Mouse (Mus musculus) adrenal gland, adult 8-10 months (tissue): ENCODE measurements around the gene Dlg2. TPM values are rescaled to one million over a fixed set of nuclear protein-coding genes. Genes with fewer than 3 reads are reported as not detected.

Source experiments
- DNase-seq: peaks from one replicate; pipeline ENCODE4 v3.0.0; 2022
- total RNA-seq, 4 experiments: library from RNA; stranded (reverse); gene quantifications; 2 replicates each; pipeline ENCODE4 v1.2.4; 2022

Gene Dlg2
- total RNA-seq, 4 experiments from 2014 or later = 134 to 175 (median 151) TPM

DNA sequence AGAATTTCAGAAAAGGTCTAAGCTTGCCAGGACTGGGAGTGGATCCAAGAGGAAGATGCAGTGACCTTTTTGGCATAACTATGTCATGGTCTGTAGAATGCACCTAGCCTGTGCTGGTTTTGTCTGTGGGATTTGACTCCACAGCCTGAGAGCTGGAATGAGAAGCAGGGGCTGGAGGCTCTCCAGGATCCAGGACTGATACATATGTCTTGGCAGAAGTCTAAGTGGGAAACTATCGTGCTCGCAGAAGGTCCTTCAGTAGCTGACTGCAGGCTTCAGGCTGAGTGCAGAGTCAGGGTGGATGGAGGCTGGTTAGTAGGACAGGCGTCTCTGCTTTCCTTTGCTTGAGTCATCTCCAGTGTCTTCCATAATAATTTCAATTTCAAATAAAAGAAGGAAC is 807.7 kb downstream of the Dlg2 start:
- DNase-seq = no peak

DNA sequence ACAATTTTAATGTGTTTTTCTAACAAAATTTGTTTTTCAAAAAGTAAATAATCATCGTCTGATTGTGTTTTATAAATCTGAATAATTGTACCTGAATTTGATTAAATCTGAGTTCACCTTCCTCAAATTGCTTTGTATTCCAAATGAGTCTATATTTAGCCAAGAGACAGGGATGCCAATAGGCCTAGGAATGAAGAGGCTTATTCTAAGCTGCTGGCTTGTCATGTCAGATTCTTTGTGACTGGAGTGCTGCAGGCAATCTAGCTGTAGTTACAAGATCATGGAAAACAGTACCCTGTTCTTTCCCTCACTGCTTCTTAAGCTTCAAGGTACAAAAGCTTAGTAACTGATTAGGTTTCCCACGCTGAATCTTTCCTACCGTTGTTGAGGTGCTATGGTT is 811.9 kb downstream of the Dlg2 start:
- no peak for DNase-seq

- no peak for DNase-seq
Observed at GRCm38 (mm10) chr7:91296127-91296526, 819.7 kb downstream of the Dlg2 start.

DNA sequence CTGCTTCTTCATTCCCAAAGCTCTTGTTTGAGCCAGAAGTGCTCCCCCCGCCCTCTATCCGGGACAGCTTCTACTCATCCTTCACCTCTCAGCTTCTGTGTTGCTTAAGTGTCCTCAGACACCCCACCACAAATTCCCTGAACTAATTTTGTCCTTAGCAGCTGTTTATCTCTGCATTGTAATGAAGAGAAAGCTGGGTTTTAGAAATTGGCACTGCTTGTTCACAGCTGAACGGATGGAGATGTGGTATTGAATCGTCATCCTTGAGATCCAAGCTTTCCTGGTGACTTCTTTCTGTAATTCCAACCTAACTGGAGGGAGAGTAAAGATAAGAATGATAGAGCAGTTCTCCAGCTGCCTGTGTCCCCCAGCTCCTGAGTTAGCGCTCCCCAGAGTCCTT is 834.7 kb downstream of the Dlg2 start:
- DNase-seq = no peak

DNA sequence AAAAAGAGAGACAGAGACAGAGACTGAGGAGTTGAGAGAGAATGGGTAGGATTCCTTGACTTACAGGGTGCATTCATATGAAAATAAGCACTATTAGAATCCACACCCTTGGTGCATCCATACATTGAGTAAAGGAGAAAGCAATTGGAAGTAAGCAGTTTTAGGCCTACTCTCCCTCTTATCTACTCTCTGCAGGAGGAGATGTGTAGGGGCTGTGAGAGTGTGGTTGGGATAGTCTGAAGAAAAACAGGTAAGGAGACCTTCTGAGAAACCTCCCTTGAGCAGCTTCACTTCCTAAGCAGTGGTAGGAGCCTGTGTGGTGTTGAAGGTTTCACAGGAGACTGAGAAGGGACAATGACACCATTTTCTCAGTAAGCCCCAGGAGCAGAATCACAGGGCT is 868.6 kb downstream of the Dlg2 start:
- no peak for DNase-seq

DNA sequence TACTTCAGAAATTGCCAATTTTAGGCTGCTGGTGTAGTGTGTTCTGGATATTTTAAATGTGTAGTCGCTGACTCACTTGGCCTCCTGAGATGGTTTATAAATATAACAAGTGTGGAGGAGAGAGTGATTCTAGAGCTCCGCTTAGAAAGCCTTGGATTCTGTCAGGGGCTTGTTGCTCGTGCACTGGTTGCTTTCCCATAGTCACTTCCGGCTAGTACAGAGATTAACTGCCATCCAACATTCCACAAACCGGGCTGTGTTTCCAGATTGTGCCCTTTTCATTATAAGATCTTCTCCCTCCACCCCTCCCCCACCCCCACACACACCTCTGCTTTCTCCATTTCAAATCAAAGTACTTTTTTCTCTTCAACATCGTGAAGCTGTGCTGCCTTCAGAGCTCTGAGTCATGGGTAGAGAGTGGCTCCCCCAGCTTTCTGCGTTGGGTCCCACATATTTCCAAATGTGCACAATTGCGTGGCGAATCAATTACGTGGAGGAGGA is 893.4 kb downstream of the Dlg2 start:
- no peak for DNase-seq

- no peak for DNase-seq
Observed at GRCm38 (mm10) chr7:91382281-91382680, 905.8 kb downstream of the Dlg2 start.

DNA sequence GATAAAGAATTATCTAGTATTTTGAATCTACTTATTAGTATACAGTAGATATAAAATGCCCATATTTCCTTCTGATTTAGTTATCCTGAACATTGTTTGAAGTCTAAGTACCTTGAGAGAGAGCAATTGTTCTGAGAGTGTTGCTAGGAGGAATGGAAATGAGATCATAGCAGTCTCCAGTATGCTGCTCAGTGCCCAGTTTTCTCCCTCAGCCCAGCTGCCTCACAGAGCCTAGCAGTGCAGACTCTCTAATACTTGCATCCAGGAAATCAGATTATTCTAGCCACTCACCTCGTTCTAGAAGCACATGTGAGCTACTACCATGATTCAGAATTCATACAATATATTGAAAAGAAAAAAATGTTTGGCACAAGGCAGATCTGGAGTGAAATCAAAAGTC is 907.4 kb downstream of the Dlg2 start:
- DNase-seq = no peak

GRCm38 (mm10) chr7:91389272-91389671 is 912.8 kb downstream of the Dlg2 start:
- DNase-seq = no peak

DNA sequence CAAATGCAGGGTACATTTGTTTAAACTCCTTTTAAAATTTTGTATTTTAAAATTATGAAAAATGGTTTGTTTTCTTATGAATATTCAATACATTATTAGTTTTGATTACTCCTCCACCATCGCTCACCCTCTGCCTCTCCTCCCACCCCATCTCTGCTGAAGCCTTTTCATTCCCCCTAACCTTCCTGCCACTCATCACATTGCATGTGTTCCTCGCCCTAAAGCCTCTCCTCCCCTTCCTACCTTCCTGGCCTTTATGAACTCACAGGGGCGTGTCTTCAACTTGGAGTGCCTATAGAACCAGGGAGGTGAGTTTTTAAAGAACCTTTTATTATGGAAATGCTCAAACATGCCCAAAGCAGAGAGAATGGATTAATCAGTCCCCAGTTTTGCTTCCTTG is 921.4 kb downstream of the Dlg2 start:
- DNase-seq = no peak

GRCm38 (mm10) chr7:91412109-91412508 is 935.6 kb downstream of the Dlg2 start:
- DNase-seq = no peak

DNA sequence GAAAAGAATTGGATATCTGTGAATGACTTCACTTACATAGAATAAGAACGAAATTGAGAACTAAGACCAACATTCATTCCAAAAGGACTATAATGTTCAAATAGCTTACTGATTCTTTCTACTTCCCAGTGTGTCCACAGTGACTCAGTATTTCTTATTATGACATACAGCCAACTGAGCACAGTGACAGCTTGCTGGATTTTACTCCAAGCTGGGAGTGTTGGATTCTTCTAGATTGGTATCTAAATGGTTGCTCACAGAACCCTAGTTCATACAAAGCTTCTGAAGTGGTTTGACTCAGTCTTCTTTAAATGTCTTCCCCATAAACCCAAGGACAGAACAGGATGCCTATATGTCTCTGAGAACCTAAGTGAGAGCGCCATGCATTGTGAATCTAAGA is 937.7 kb downstream of the Dlg2 start:
- no peak for DNase-seq

GRCm38 (mm10) chr7:91414749-91415148 is 938.3 kb downstream of the Dlg2 start:
- DNase-seq = no peak

- DNase-seq = no peak
Observed at GRCm38 (mm10) chr7:91420215-91420614, 943.7 kb downstream of the Dlg2 start.

GRCm38 (mm10) chr7:91423784-91424183 is 947.3 kb downstream of the Dlg2 start:
- no peak for DNase-seq

- DNase-seq = no peak
Observed at GRCm38 (mm10) chr7:91429712-91430275, 953.3 kb downstream of the Dlg2 start.

DNA sequence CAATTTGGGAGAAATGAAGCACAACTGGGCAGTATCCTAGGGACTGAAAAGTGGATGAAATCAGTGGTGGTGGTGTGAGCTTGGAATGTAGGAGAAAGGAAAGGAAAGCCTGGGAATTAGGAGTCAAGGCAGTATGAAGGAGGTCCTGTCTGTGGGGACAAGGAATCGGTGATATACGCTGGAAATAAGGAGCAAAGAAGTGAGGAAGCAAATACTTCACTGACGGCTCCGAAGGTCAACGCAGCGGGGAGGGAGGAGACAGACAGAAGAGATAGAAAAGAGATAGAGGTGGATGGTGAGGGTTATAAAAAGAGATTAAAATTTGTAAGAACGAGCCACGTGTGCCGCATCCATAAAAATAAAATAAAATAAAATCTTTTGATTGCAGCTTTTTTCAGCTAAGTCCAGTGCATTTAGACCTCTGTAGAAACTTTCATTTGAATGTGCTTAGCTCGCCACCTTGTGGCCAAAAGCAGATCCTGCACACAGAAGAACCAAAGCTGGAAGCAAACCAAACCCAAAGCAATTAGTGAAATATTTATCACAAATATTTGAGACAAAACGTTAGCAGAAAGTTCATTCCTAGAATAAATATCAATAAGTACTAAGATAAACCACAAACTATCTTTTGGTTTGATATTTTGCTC is 955.2 kb downstream of the Dlg2 start:
- peak; percentile 7 for DNase-seq

DNA sequence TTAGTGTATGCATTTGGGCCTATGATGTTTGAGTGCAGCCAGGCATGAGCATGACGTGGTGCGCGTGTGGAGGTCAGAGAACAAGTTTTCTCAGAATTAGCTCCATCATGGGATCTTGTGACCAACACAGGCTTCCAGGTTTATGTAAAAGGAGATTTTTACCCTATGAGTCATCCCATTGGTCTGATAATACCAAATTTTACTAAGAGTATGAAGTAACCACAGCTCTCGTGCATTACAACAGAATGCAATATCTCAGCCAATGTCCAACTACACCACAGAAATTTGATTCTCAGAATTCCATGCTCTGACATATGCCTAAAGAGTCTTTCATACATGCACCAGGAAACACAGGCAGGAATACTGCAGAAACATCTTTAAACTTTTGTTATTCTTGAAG is 956.1 kb downstream of the Dlg2 start:
- no peak for DNase-seq

- no peak for DNase-seq
Observed at GRCm38 (mm10) chr7:91434739-91435138, 958.3 kb downstream of the Dlg2 start.

- no peak for DNase-seq
Observed at GRCm38 (mm10) chr7:91440326-91440725, 963.9 kb downstream of the Dlg2 start.

GRCm38 (mm10) chr7:91442447-91443376 is 966.2 kb downstream of the Dlg2 start:
- no peak for DNase-seq

DNA sequence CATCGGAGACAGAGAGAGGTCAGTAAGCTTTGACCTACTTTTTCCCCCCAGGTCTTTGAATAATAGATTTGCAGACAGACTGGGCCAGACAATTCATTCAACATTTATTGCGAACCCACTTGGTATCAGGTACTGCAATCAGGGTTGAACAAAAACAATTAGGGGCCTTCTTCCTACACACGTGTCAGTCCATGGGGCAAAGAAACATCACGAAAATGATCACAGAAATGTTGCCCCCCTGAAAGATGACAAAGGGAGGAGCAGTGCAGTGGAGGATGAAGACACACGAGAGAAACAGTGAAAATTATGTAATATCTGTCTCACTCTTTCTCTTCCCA is 966.9 kb downstream of the Dlg2 start:
- DNase-seq = no peak

DNA sequence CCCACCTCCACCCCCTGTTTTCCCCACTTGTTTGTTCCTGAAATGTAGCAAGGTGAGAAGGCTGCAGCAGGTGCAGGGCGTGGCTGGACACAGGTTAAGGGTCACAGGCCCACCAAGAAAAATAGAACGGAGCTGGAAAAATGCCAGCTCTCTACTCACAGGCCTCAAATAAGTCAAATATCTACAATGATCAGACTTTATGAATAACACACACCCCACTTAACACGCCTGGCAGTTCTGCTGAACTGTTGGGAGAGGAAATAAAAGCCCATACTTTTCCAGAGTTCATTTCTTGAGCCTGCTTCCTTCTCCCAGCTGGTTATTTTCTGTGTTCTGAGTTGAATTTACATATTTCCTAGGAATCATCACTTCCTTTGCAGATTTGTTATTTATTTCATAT is 967.4 kb downstream of the Dlg2 start:
- DNase-seq = no peak

DNA sequence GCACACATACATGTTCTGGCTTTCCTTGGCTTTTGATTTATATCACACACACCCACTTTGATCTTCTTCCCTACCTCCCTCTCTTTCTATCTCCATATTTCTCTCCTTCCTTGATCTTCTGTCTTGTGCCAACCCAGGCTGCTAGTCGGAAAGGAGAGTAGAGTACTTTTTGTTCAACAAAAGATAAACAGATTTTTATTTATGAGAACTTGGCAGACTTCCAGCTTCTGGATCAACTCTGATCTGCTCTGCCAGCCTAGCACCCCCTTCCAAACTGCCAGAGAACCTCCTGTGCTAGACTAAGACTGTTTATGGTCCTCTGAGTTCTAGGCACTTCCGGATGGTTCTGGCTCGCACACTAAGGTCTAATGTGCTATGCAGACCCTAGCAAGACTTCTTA is 968.3 kb downstream of the Dlg2 start:
- no peak for DNase-seq
